Mouse (Mus musculus): ENCODE results near the gene Dffa. TPM values are rescaled to one million over a fixed set of nuclear protein-coding genes. Genes with fewer than 3 reads are reported as not detected.
"Not testable (repeated sequence)": the region's sequence is repeated elsewhere in the genome, so short reads cannot be mapped to it uniquely, and the experiment has no call there.

Gene Dffa
- polyA plus RNA-seq, 1 experiment from 2014 or later = 24.7 TPM

- H3K4me3 ChIP-seq (ENCODE audit: low read depth, low read length) = no peak overlapping the region
- no peak overlapping the region for H3K27ac ChIP-seq (replicated peaks; ENCODE audit: low read depth, low read length)
- H3K9ac ChIP-seq (replicated peaks; ENCODE audit: low read length) = no peak overlapping the region
- no peak for DNase-seq (ENCODE audit: low spot score)
- H3K4me2 ChIP-seq (ENCODE audit: low read depth, low read length) = no peak overlapping the region
- 84% methylated on average over 3 of the region's 3 CpGs for WGBS
- no peaks in the 10 kb centered on the region for H3K9me3 ChIP-seq (replicated peaks; ENCODE audit: control insufficient read depth, low read length)
- no peaks in the 10 kb centered on the region; the same call in 1 of the 2 replicates for H3K4me1 ChIP-seq (ENCODE audit: control insufficient read depth, insufficient read depth, low read length)
- ATAC-seq (replicated peaks; ENCODE audit: insufficient number of reproducible peaks, low FRiP score, low TSS enrichment, low read depth) = no peak
- no peaks in the 10 kb centered on the region for H3K36me3 ChIP-seq (replicated peaks; ENCODE audit: control insufficient read depth, insufficient read depth, low read depth, low read length)
- H3K27me3 ChIP-seq (ENCODE audit: control insufficient read depth, insufficient read depth, low read length) = no peaks in the 10 kb centered on the region
Measured at GRCm38 (mm10) chr4:149101456-149101855, 2.5 kb upstream of the Dffa start.

- not testable (repeated sequence) for DNase-seq (ENCODE audit: low spot score); H3K9ac ChIP-seq (replicated peaks; ENCODE audit: low read length); H3K9me3 ChIP-seq (replicated peaks; ENCODE audit: control insufficient read depth, low read length); H3K27me3 ChIP-seq (ENCODE audit: control insufficient read depth, insufficient read depth, low read length); H3K4me3 ChIP-seq (ENCODE audit: low read depth, low read length); H3K4me1 ChIP-seq (ENCODE audit: control insufficient read depth, insufficient read depth, low read length); ATAC-seq (replicated peaks; ENCODE audit: insufficient number of reproducible peaks, low FRiP score, low TSS enrichment, low read depth); H3K4me2 ChIP-seq (ENCODE audit: low read depth, low read length); H3K27ac ChIP-seq (replicated peaks; ENCODE audit: low read depth, low read length); H3K36me3 ChIP-seq (replicated peaks; ENCODE audit: control insufficient read depth, insufficient read depth, low read depth, low read length)
- 90% methylated on average over 12 of the region's 12 CpGs for WGBS
Measured at GRCm38 (mm10) chr4:149119978-149120562, 16.1 kb downstream of the Dffa start.

- Histone ChIP-seq H3K27ac (replicated peaks; ENCODE audit: low read depth, low read length) (no peak overlapping the region), H3K27me3 (ENCODE audit: control insufficient read depth, insufficient read depth, low read length) (no peaks in the 10 kb centered on the region), H3K4me2 (ENCODE audit: low read depth, low read length) (no peak overlapping the region), H3K9ac (replicated peaks; ENCODE audit: low read length) (no peak overlapping the region), H3K4me1 (ENCODE audit: control insufficient read depth, insufficient read depth, low read length) (no peaks in the 10 kb centered on the region), H3K36me3 (replicated peaks; ENCODE audit: control insufficient read depth, insufficient read depth, low read depth, low read length) (peaks cover 2% of the 10 kb centered on the region; the same call in 1 of the 2 replicates), H3K4me3 (ENCODE audit: low read depth, low read length) (no peak overlapping the region), H3K9me3 (replicated peaks; ENCODE audit: control insufficient read depth, low read length) (no peaks in the 10 kb centered on the region)
- ATAC-seq (replicated peaks; ENCODE audit: insufficient number of reproducible peaks, low FRiP score, low TSS enrichment, low read depth) (no peak), DNase-seq (ENCODE audit: low spot score) (no peak)
- 73% methylated on average over 5 of the region's 5 CpGs for WGBS
Measured at GRCm38 (mm10) chr4:149123432-149123831, 19.5 kb downstream of the Dffa start.

GRCm38 (mm10) chr4:149125341-149126114, 21.6 kb downstream of the Dffa start:
- Histone ChIP-seq H3K27me3 (ENCODE audit: control insufficient read depth, insufficient read depth, low read length) (no peaks in the 10 kb centered on the region), H3K4me3 (ENCODE audit: low read depth, low read length) (no peak overlapping the region), H3K4me2 (ENCODE audit: low read depth, low read length) (no peak overlapping the region), H3K36me3 (replicated peaks; ENCODE audit: control insufficient read depth, insufficient read depth, low read depth, low read length) (peaks cover 4% of the 10 kb centered on the region; the same call in 1 of the 2 replicates), H3K27ac (replicated peaks; ENCODE audit: low read depth, low read length) (no peak overlapping the region), H3K9ac (replicated peaks; ENCODE audit: low read length) (no peak overlapping the region), H3K9me3 (replicated peaks; ENCODE audit: control insufficient read depth, low read length) (no peaks in the 10 kb centered on the region), H3K4me1 (ENCODE audit: control insufficient read depth, insufficient read depth, low read length) (no peaks in the 10 kb centered on the region)
- DNase-seq (ENCODE audit: low spot score) = no peak
- 58% methylated on average over 11 of the region's 11 CpGs for WGBS
- no peak for ATAC-seq (replicated peaks; ENCODE audit: insufficient number of reproducible peaks, low FRiP score, low TSS enrichment, low read depth)

GRCm38 (mm10) chr4:149126115-149126509, 22.2 kb downstream of the Dffa start:
- DNase-seq (ENCODE audit: low spot score) = no peak
- H3K9ac ChIP-seq (replicated peaks; ENCODE audit: low read length) = no peak overlapping the region
- H3K4me1 ChIP-seq (ENCODE audit: control insufficient read depth, insufficient read depth, low read length) = no peaks in the 10 kb centered on the region
- H3K4me2 ChIP-seq (ENCODE audit: low read depth, low read length) = no peak overlapping the region
- H3K36me3 ChIP-seq (replicated peaks; ENCODE audit: control insufficient read depth, insufficient read depth, low read depth, low read length) = peaks cover 7% of the 10 kb centered on the region
- WGBS = 71% methylated on average over 6 of the region's 6 CpGs
- no peak overlapping the region for H3K4me3 ChIP-seq (ENCODE audit: low read depth, low read length)
- ATAC-seq (replicated peaks; ENCODE audit: insufficient number of reproducible peaks, low FRiP score, low TSS enrichment, low read depth) = no peak
- no peaks in the 10 kb centered on the region for H3K9me3 ChIP-seq (replicated peaks; ENCODE audit: control insufficient read depth, low read length)
- no peak overlapping the region for H3K27ac ChIP-seq (replicated peaks; ENCODE audit: low read depth, low read length)
- H3K27me3 ChIP-seq (ENCODE audit: control insufficient read depth, insufficient read depth, low read length) = no peaks in the 10 kb centered on the region

- DNase-seq (ENCODE audit: low spot score) (no peak), ATAC-seq (replicated peaks; ENCODE audit: insufficient number of reproducible peaks, low FRiP score, low TSS enrichment, low read depth) (no peak)
- Histone ChIP-seq H3K4me2 (ENCODE audit: low read depth, low read length) (no peak within 1 kb of the TSS), H3K36me3 (replicated peaks; ENCODE audit: control insufficient read depth, insufficient read depth, low read depth, low read length) (peaks cover 7% of the 10 kb centered on the region), H3K9me3 (replicated peaks; ENCODE audit: control insufficient read depth, low read length) (no peaks in the 10 kb centered on the region), H3K4me1 (ENCODE audit: control insufficient read depth, insufficient read depth, low read length) (no peaks in the 10 kb centered on the region), H3K9ac (replicated peaks; ENCODE audit: low read length) (no peak within 1 kb of the TSS), H3K27ac (replicated peaks; ENCODE audit: low read depth, low read length) (no peak within 1 kb of the TSS), H3K4me3 (ENCODE audit: low read depth, low read length) (no peak within 1 kb of the TSS), H3K27me3 (ENCODE audit: control insufficient read depth, insufficient read depth, low read length) (no peaks in the 10 kb centered on the region)
- 84% methylated on average over 11 of the region's 11 CpGs for WGBS
Measured at GRCm38 (mm10) chr4:149126663-149127062, 22.7 kb downstream of the Dffa start, which contains the start of gene Cort. Gene Cort (minus strand): TSS chr4:149126763.

GRCm38 (mm10) chr4:149128467-149128866, 24.5 kb downstream of the Dffa start:
- Histone ChIP-seq H3K36me3 (replicated peaks; ENCODE audit: control insufficient read depth, insufficient read depth, low read depth, low read length) (peaks cover 7% of the 10 kb centered on the region), H3K4me2 (ENCODE audit: low read depth, low read length) (no peak overlapping the region), H3K4me1 (ENCODE audit: control insufficient read depth, insufficient read depth, low read length) (no peaks in the 10 kb centered on the region), H3K9ac (replicated peaks; ENCODE audit: low read length) (no peak overlapping the region), H3K9me3 (replicated peaks; ENCODE audit: control insufficient read depth, low read length) (no peaks in the 10 kb centered on the region), H3K27me3 (ENCODE audit: control insufficient read depth, insufficient read depth, low read length) (no peaks in the 10 kb centered on the region), H3K27ac (replicated peaks; ENCODE audit: low read depth, low read length) (no peak overlapping the region), H3K4me3 (ENCODE audit: low read depth, low read length) (no peak overlapping the region)
- ATAC-seq (replicated peaks; ENCODE audit: insufficient number of reproducible peaks, low FRiP score, low TSS enrichment, low read depth) (no peak), DNase-seq (ENCODE audit: low spot score) (no peak)
- 88% methylated on average over 18 of the region's 18 CpGs for WGBS

GRCm38 (mm10) chr4:149131021-149131752, 27.2 kb downstream of the Dffa start:
- no peak overlapping the region for H3K27ac ChIP-seq (replicated peaks; ENCODE audit: low read depth, low read length)
- no peaks in the 10 kb centered on the region for H3K27me3 ChIP-seq (ENCODE audit: control insufficient read depth, insufficient read depth, low read length)
- WGBS = 76% methylated on average over 23 of the region's 23 CpGs
- no peaks in the 10 kb centered on the region for H3K9me3 ChIP-seq (replicated peaks; ENCODE audit: control insufficient read depth, low read length)
- H3K4me2 ChIP-seq (ENCODE audit: low read depth, low read length) = no peak overlapping the region
- no peaks in the 10 kb centered on the region for H3K4me1 ChIP-seq (ENCODE audit: control insufficient read depth, insufficient read depth, low read length)
- no peak for ATAC-seq (replicated peaks; ENCODE audit: insufficient number of reproducible peaks, low FRiP score, low TSS enrichment, low read depth)
- no peak for DNase-seq (ENCODE audit: low spot score)
- peaks cover 7% of the 10 kb centered on the region for H3K36me3 ChIP-seq (replicated peaks; ENCODE audit: control insufficient read depth, insufficient read depth, low read depth, low read length)
- no peak overlapping the region for H3K4me3 ChIP-seq (ENCODE audit: low read depth, low read length)
- H3K9ac ChIP-seq (replicated peaks; ENCODE audit: low read length) = no peak overlapping the region

All from embryonic facial prominence, embryonic 11.5 days (tissue).